ENCODE assay signal across 17 mouse cellular contexts in genomic region chr12:80983695-80984094, GRCm38 (mm10). TPM values are rescaled to one million over a fixed set of nuclear protein-coding genes. Genes with fewer than 3 reads are reported as not detected.
DNase-seq lines count a peak whose midpoint lies in the region; ATAC-seq lines count a peak whose summit lies in the region.
"Had no signal": no experiment of that assay in that cellular context is flagged by ENCODE, and none has a peak within 500 bp of the region (broad histone marks: within the 10 kb centered on the region; RNA-seq: fewer than 3 reads in every experiment).

No protein-coding gene starts in this region.

- peak; percentile 81 for DNase-seq in heart, adult 11 months
- no peak for DNase-seq in heart, postnatal 25 days (ENCODE audit: low spot score)
- DNase-seq in testis, postnatal 10 days (ENCODE audit: low spot score) = peak; percentile 35
- no peak for DNase-seq in testis, postnatal 14 days (ENCODE audit: low spot score)
- DNase-seq in cerebellum, postnatal 10 days = peak; percentile 71 to 75
- DNase-seq in spleen, postnatal 36 days (ENCODE audit: low spot score in 2 of 2) = no peak
- DNase-seq in right cerebral cortex, postnatal 4 days = no peak
- DNase-seq: gastrocnemius, adult 2 months; heart, adult 18-20 months; lung, postnatal 10 days; thymus, adult 2 months had no signal

- no peak for ATAC-seq in erythroblast, adult 5-6 weeks (replicated peaks; ENCODE audit: low FRiP score, poor library complexity, severe bottlenecking)
- ATAC-seq: intestine, postnatal 0 days had no signal

- intact Hi-C loops in heart, postnatal 25 days (cut with DNase I) = loop anchor here (10.0 kb wide), 1 partner anchor 721 kb away; no protein-coding TSS in a partner anchor

RNA-seq across cellular contexts. Expression of gene Slc10a1, which starts 15.2 kb away (rescaled TPM):
- not detected for total RNA-seq in heart, postnatal 25 days (2021)
- total RNA-seq in erythroblast, adult 5-6 weeks (2015; ENCODE audit: low replicate concordance) = not detected in 2 replicates
- total RNA-seq in erythroblast, adult 5-6 weeks (2017; ENCODE audit: low replicate concordance) = not detected in 2 replicates
- total RNA-seq: adrenal gland, adult 18-20 months; gastrocnemius, adult 2 months; heart, adult 18-20 months; layer of hippocampus, adult 18-20 months; left cerebral cortex, adult 18-20 months; megakaryocyte-erythroid progenitor cell, adult 5-6 weeks had no signal

RNA-seq across cellular contexts. Expression of gene Srsf5, which starts 38.4 kb away (rescaled TPM):
- total RNA-seq in heart, postnatal 25 days (2021) = 100 to 1,000 TPM; 105 to 109 TPM
- total RNA-seq in erythroblast, adult 5-6 weeks (2015; ENCODE audit: low replicate concordance) = 231 and 263 TPM in 2 replicates
- 732 and 764 TPM in 2 replicates for total RNA-seq in erythroblast, adult 5-6 weeks (2017; ENCODE audit: low replicate concordance)

RNA-seq across cellular contexts. Expression of gene Smoc1, which starts 42.9 kb away (rescaled TPM):
- total RNA-seq in heart, postnatal 25 days (2021) = 1 to 10 TPM; 5.3 to 6.8 TPM
- 1.0 TPM in 1 of 2 replicates, not detected in the other for total RNA-seq in erythroblast, adult 5-6 weeks (2015; ENCODE audit: low replicate concordance)
- not detected in 2 replicates for total RNA-seq in erythroblast, adult 5-6 weeks (2017; ENCODE audit: low replicate concordance)

Comparison
In these comparisons a context has a peak if more than half of its experiments do, and no peak if none do; other contexts are left out.
1. DNase-seq: peak in heart, adult 11 months (single experiment), testis, postnatal 10 days (single experiment) and cerebellum, postnatal 10 days (2 of 2); none in heart, postnatal 25 days (single experiment), testis, postnatal 14 days (single experiment), spleen, postnatal 36 days (0 of 2) and right cerebral cortex, postnatal 4 days (single experiment).